Mouse (Mus musculus) limb, embryonic 14.5 days (tissue): ENCODE measurements around the gene Fbxl17. TPM values are rescaled to one million over a fixed set of nuclear protein-coding genes. Genes with fewer than 3 reads are reported as not detected.

ENCODE experiments used
- ATAC-seq: fragments of 200-750 bp; cut with Nextera tagmentation; 2 replicates; pipeline ENCODE4 v1.8.0; 2017; ENCODE audit warnings: low read depth, moderate number of reproducible peaks, moderate TSS enrichment; ENCODE audit not compliant: low FRiP score
- DNase-seq: peaks from one replicate; pipeline ENCODE4 v3.0.0-alpha.2; 2015; ENCODE audit warnings: low spot score
- H3K27ac ChIP-seq: fragments of 300-500 bp; sonication (generic); replicated peaks from 2 replicates; pipeline ENCODE4 v1.5.1; 2014; ENCODE audit warnings: low read depth, mild to moderate bottlenecking, low read length, moderate library complexity, mixed read lengths
- H3K27me3 ChIP-seq: fragments of 300-500 bp; sonication (generic); 2 replicates; pipeline ENCODE4 v1.6.1; 2014; ENCODE audit warnings: low read length, mixed read lengths; ENCODE audit not compliant: control insufficient read depth, insufficient read depth
- H3K36me3 ChIP-seq: fragments of 300-500 bp; sonication (generic); 2 replicates; pipeline ENCODE4 v1.6.1; 2014; ENCODE audit warnings: mild to moderate bottlenecking, low read length, moderate library complexity, mixed read lengths; ENCODE audit not compliant: control insufficient read depth, insufficient read depth
- H3K4me1 ChIP-seq: fragments of 300-500 bp; sonication (generic); 2 replicates; pipeline ENCODE4 v1.6.1; 2014; ENCODE audit warnings: antibody characterized with exemption, low read length, mixed read lengths; ENCODE audit not compliant: control insufficient read depth, insufficient read depth
- H3K4me2 ChIP-seq: fragments of 300-500 bp; sonication (generic); replicated peaks from 2 replicates; pipeline ENCODE4 v1.6.1; 2014; ENCODE audit warnings: low read depth, mild to moderate bottlenecking, low read length, moderate library complexity; ENCODE audit not compliant: severe bottlenecking
- H3K4me3 ChIP-seq: fragments of 300-500 bp; sonication (generic); replicated peaks from 2 replicates; pipeline ENCODE4 v1.5.1; 2014; ENCODE audit warnings: low read length
- H3K9ac ChIP-seq: fragments of 300-500 bp; sonication (generic); 2 replicates; pipeline ENCODE4 v1.6.1; 2014; ENCODE audit warnings: mild to moderate bottlenecking, low read depth, low read length, moderate library complexity; ENCODE audit not compliant: severe bottlenecking
- H3K9me3 ChIP-seq: fragments of 300-500 bp; sonication (generic); 2 replicates; pipeline ENCODE4 v1.6.1; 2016; ENCODE audit warnings: low read length; ENCODE audit not compliant: control insufficient read depth
- POLR2A ChIP-seq: fragments of 200-500 bp; IDR thresholded peaks from 2 replicates; pipeline ENCODE4 v1.8.0; 2012; ENCODE audit warnings: inconsistent platforms, mild to moderate bottlenecking, moderate library complexity, borderline replicate concordance; ENCODE audit not compliant: insufficient read depth, insufficient read length; ENCODE audit errors: extremely low read depth
- WGBS: fragments of 180-500 bp; shearing (Covaris S2); extraction: QIAGEN DNeasy Blood & Tissue Kit; methylation state at CpG from one replicate; pipeline ENCODE4 v1.1.7; 2014; 5-methylcytosine and 5-hydroxymethylcytosine counted together
- polyA plus RNA-seq, 2 experiments: library from polyadenylated mRNA; depleted of rRNA in 1 of 2; stranded (reverse) in 1 of 2; unstranded in 1 of 2; fragments of >200 nt; fragmentation: Nextera tagmentation in 1 of 2; extraction: Ambion mirVana in 1 of 2; gene quantifications; 2 replicates each; pipeline versions ENCODE4 v1.2.1 to v1.2.3; 2012 to 2014

The Fbxl17 gene
- polyA plus RNA-seq, 2 experiments = 12.6 to 12.9 TPM

DNA sequence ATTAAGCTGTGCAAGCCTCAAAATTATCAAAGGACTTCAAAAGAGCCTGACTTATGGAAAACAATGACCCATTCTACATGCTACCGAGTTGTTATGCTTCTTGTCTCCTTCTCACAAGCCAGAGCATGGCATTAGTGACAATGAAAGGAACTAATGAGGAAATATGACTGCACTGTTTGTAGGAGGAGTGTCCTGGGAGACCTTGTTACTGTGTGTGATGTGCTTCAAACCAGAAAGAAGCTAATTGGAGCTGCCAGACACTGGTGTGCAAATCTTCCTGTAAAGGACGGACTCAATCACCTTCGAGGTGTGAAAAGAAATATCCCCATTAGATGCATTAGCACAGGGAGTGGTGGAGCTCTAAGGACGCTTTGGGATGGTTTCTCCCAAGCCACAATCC lies 270.7 kb downstream of the Fbxl17 start:
- no peak overlapping the region for H3K27ac ChIP-seq
- no peaks in the 10 kb centered on the region for H3K36me3 ChIP-seq
- WGBS = 60% methylated on average over 4 of the region's 4 CpGs
- H3K4me1 ChIP-seq = no peaks in the 10 kb centered on the region
- no peak overlapping the region for H3K9ac ChIP-seq
- H3K4me2 ChIP-seq = no peak overlapping the region
- no peak for DNase-seq
- no peaks in the 10 kb centered on the region for H3K27me3 ChIP-seq
- no peak for TF ChIP-seq POLR2A
- no peaks in the 10 kb centered on the region for H3K9me3 ChIP-seq
- H3K4me3 ChIP-seq = no peak overlapping the region
- ATAC-seq = no peak

DNA sequence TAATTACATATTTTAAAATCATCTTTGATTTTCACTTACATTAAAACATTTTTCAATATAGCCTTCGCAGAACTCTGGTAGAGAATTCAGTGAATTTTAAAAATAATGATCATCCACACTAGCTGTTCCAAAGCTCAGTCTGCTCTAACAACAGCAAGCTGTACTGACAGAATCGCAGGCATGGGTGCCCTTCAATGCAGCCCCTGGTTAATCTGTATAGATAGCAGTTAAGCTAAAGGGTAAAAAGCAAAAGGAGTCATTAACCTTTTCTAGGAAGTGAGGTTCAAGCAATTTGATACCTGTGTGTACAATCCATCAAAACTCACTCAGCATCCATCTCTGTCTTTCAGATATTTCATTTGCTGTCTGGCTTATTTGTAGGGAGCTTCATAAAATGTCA lies 273.4 kb downstream of the Fbxl17 start:
- no peak for TF ChIP-seq POLR2A
- WGBS = 73% methylated on average over 2 of the region's 2 CpGs

DNA sequence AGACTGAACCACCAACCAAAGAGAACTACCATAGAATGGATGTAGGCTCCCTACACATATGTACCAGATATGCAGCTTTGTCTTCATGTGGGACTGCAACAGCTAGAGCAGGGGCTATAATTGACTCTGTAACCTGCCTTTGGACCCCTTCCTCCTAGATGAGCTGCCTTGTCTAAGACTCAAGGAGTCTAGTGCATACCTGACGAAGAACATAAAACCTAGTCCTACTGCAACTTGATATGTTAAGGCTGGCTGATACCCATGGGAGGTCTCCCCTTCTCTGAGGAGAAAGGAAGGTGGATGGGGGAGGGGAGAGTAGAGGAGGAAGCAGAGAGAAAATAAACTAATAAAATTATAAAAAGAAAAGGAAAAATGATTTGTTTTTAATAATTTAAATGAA lies 273.9 kb downstream of the Fbxl17 start:
- Histone ChIP-seq H3K36me3 (no peaks in the 10 kb centered on the region), H3K4me1 (no peaks in the 10 kb centered on the region), H3K4me2 (no peak overlapping the region), H3K9me3 (no peaks in the 10 kb centered on the region), H3K27ac (no peak overlapping the region), H3K9ac (no peak overlapping the region), H3K27me3 (no peaks in the 10 kb centered on the region), H3K4me3 (no peak overlapping the region)
- WGBS = 62% methylated on average over 1 of the region's 1 CpGs
- ATAC-seq (no peak), DNase-seq (no peak)
- no peak for TF ChIP-seq POLR2A

More for the DNA sequence above, 273.4 kb downstream of the Fbxl17 start:
- Histone ChIP-seq H3K9ac (no peak overlapping the region), H3K27me3 (no peaks in the 10 kb centered on the region), H3K27ac (no peak overlapping the region), H3K4me1 (no peaks in the 10 kb centered on the region), H3K9me3 (no peaks in the 10 kb centered on the region), H3K4me2 (no peak overlapping the region), H3K4me3 (no peak overlapping the region), H3K36me3 (no peaks in the 10 kb centered on the region)
- ATAC-seq (no peak), DNase-seq (no peak)

DNA sequence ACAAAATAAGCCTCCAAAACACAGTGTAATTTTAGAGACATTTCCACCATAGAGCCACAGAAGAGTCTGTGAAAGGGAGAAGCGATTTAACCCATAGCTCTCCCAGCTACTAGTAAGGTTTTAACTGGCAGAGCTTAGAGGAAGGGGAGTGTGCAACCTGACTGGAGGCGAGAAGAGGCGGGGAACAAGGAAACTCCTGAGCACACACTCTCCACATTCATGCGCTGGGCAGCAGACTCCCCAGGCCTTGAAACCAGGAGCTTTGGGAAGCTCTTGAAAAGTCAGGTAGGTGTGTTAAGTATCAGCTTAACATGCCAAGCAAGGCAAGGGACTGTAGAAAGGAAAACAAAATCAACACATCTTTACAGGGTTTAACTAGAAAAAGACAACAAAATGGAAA lies 276.1 kb downstream of the Fbxl17 start:
- Histone ChIP-seq H3K27me3 (no peaks in the 10 kb centered on the region), H3K4me1 (no peaks in the 10 kb centered on the region), H3K27ac (no peak overlapping the region), H3K36me3 (no peaks in the 10 kb centered on the region), H3K4me2 (no peak overlapping the region), H3K9ac (no peak overlapping the region), H3K4me3 (no peak overlapping the region), H3K9me3 (no peaks in the 10 kb centered on the region)
- ATAC-seq (no peak), DNase-seq (no peak)
- no peak for TF ChIP-seq POLR2A
- 58% methylated on average over 4 of the region's 4 CpGs for WGBS

DNA sequence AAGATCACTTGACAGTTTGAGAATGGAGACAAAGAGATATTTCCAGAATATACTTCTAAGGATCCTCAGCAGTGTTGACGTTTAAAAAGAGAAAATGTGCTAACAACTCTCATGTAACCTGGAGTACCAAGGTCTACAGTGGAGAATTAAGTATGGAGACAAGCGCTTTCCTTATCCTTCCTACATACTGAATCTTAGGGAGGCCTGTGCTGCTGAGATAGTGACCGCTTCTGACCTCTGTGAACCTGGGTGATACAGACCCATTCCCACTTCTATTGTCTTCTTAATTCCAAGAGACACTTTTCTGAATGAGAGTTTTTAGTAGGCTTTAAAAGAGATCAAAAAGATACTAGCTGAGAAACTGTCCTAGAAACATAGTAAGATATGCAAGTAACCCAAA lies 278.2 kb downstream of the Fbxl17 start:
- Histone ChIP-seq H3K9ac (no peak overlapping the region), H3K36me3 (no peaks in the 10 kb centered on the region), H3K27me3 (no peaks in the 10 kb centered on the region), H3K4me1 (no peaks in the 10 kb centered on the region), H3K27ac (no peak overlapping the region), H3K9me3 (no peaks in the 10 kb centered on the region), H3K4me2 (no peak overlapping the region), H3K4me3 (no peak overlapping the region)
- no peak for ATAC-seq
- WGBS = 90% methylated on average over 3 of the region's 3 CpGs
- TF ChIP-seq POLR2A = no peak
- no peak for DNase-seq

DNA sequence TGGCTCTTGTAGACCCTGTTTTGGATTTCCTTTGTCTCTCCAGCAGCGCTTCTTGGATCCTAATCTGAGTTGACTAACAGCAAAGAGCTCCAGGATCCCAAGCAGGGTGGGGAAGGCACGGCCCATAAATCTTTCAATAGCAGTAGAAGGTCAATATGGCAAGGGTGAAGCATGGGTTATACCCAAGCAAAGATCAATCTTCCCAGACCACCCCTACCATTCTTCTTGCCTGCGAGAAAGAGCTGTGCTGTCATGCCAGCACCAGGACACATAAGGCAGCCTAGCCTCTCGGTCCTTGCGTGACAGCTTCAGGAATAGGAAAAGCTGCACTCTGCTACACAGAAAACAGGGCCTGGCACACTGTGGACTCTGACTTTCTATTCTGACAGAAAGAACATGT lies 279.0 kb downstream of the Fbxl17 start:
- Histone ChIP-seq H3K4me3 (no peak overlapping the region), H3K36me3 (no peaks in the 10 kb centered on the region), H3K9ac (no peak overlapping the region), H3K9me3 (0 out of 2 replicates have a peak, but pooled peaks cover 4% of the 10 kb centered on the region), H3K4me1 (no peaks in the 10 kb centered on the region), H3K27ac (no peak overlapping the region), H3K4me2 (no peak overlapping the region), H3K27me3 (no peaks in the 10 kb centered on the region)
- ATAC-seq (no peak), DNase-seq (no peak)
- no peak for TF ChIP-seq POLR2A
- WGBS = 63% methylated on average over 5 of the region's 5 CpGs
